Mouse (Mus musculus) embryonic fibroblast, embryonic 13.5 days (primary cell): ENCODE results near the gene Lactbl1.

Source experiments
- CTCF ChIP-seq: IDR thresholded peaks from 2 replicates; pipeline ENCODE4 v1.5.1; 2011; ENCODE audit warnings: mild to moderate bottlenecking, control low read depth, low read length, moderate library complexity, borderline replicate concordance; ENCODE audit not compliant: insufficient read depth
- POLR2A ChIP-seq: IDR thresholded peaks from 2 replicates; pipeline ENCODE4 v1.6.1; 2011; ENCODE audit warnings: low read depth, mild to moderate bottlenecking, control low read depth, low read length, moderate library complexity

DNA sequence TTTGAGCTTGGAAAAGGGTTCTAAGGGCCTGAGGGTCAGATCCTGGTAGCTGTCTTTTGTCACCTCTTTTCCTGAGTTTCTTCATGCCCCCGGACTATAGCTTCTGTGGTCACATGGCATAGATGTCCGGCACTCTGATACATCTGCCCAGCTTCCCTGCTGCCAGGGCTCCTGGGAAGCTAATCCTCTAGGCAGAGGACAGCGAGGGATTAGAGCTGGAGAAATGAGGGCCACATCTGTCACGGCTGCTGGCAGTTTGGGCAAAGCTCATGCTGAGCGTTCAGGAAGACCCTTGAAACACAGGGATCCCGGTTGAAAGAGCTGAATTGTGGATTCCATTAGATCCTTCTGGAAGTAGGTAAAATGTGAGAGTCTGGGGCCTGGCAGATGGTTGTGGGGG is at the start of gene Lactbl1:
- TF ChIP-seq CTCF (no peak), POLR2A (no peak)
